Mouse (Mus musculus) intestine, embryonic 16.5 days (tissue): ENCODE measurements around the gene Adra1d. TPM values are rescaled to one million over a fixed set of nuclear protein-coding genes. Genes with fewer than 3 reads are reported as not detected.

Source experiments
- ATAC-seq: fragments of 200-750 bp; cut with Nextera tagmentation; 2 replicates; pipeline ENCODE4 v1.8.0; 2017; ENCODE audit warnings: moderate TSS enrichment, moderate library complexity
- H3K27ac ChIP-seq: fragments of 300-500 bp; sonication (generic); 2 replicates; pipeline ENCODE4 v1.5.1; 2014; ENCODE audit warnings: mild to moderate bottlenecking, low read length
- H3K27me3 ChIP-seq: fragments of 300-500 bp; sonication (generic); replicated peaks from 2 replicates; pipeline ENCODE4 v1.6.1; 2014; ENCODE audit warnings: low read length, control low read depth, mixed read lengths; ENCODE audit not compliant: control insufficient read depth, insufficient read depth
- H3K36me3 ChIP-seq: fragments of 300-500 bp; sonication (generic); 2 replicates; pipeline ENCODE4 v1.6.1; 2014; ENCODE audit warnings: low read length, control low read depth; ENCODE audit not compliant: control insufficient read depth, insufficient read depth
- H3K4me1 ChIP-seq: fragments of 300-500 bp; sonication (generic); 2 replicates; pipeline ENCODE4 v1.6.1; 2014; ENCODE audit warnings: low read length, control low read depth, mixed read lengths; ENCODE audit not compliant: control insufficient read depth, insufficient read depth
- H3K4me2 ChIP-seq: fragments of 300-500 bp; sonication (generic); 2 replicates; pipeline ENCODE4 v1.6.1; 2014; ENCODE audit warnings: low read depth, low read length, control low read depth
- H3K4me3 ChIP-seq: fragments of 300-500 bp; sonication (generic); 2 replicates; pipeline ENCODE4 v1.5.1; 2014; ENCODE audit warnings: mild to moderate bottlenecking, low read length
- H3K9ac ChIP-seq: fragments of 300-500 bp; sonication (generic); 2 replicates; pipeline ENCODE4 v1.6.1; 2014; ENCODE audit warnings: low read depth, low read length
- H3K9me3 ChIP-seq: fragments of 300-500 bp; sonication (generic); 2 replicates; pipeline ENCODE4 v1.6.1; 2016; ENCODE audit warnings: low read length, control low read depth; ENCODE audit not compliant: control insufficient read depth
- WGBS: fragments of 180-500 bp; shearing (Covaris S2); extraction: QIAGEN DNeasy Blood & Tissue Kit; methylation state at CpG from one replicate; pipeline ENCODE4 v1.1.7; 2014; 5-methylcytosine and 5-hydroxymethylcytosine counted together
- polyA plus RNA-seq: library from polyadenylated mRNA; unstranded; fragments of >200 nt; fragmentation: Nextera tagmentation; extraction: Ambion mirVana; gene quantifications from 2 replicates; pipeline ENCODE4 v1.2.1, GENCODE M21; 2015

The Adra1d gene
- polyA plus RNA-seq, 1 experiment from 2014 or later: 0.28 TPM

DNA sequence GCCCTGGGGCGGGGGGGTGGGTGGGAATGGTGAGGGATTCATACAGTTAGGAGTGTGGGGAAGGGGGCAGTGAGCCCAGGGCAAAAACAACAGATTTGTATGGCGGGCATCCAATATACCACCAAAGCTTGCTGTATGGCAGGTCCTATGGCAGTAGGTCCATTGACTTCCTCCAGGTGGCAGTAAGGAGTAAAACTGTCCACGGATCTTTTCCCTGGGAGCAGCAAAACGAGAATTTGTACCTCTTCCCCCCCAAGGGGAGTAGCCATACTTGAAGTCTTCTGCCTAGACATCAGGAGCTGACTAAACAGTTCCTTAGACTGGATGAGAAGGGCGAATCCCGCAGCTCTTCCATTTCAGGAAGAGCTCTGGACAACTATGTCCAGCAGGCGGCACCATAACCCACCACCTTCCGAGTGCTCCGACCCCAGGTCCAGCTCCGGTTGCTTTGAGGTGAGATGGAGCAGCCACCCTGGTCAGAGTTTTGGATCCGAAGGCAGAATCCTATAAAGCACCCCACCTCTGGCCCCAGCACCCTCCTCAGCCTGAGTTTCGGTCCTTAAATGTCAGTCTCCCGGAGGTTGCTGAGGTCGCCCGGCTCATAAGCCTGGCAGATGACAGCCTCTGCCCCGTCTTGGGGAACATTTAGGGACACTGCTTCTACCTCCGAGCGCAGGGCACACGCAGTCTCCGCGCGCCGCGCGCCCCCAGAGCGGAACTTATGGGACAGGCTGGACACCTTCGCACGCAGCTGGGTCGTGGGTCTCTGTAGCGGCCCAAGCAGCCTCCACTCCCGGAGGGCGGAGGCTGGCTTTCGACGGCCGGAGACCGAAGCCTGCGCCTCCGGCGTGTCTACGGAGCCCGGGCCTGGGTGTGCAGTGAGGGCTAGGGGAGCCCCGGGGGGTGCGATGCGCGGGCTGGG is 16.4 kb downstream of the Adra1d start:
- Histone ChIP-seq H3K36me3 (no peaks in the 10 kb centered on the region), H3K9me3 (no peaks in the 10 kb centered on the region), H3K9ac (peak overlapping the region; percentile 54), H3K4me1 (peaks cover 11% of the 10 kb centered on the region), H3K27me3 (peaks cover 29% of the 10 kb centered on the region), H3K4me2 (peak overlapping the region; percentile 87), H3K4me3 (peak overlapping the region; percentile 49), H3K27ac (no peak overlapping the region)
- WGBS: 2% methylated on average over 45 of the region's 45 CpGs
- peak; percentile 73 for ATAC-seq

DNA sequence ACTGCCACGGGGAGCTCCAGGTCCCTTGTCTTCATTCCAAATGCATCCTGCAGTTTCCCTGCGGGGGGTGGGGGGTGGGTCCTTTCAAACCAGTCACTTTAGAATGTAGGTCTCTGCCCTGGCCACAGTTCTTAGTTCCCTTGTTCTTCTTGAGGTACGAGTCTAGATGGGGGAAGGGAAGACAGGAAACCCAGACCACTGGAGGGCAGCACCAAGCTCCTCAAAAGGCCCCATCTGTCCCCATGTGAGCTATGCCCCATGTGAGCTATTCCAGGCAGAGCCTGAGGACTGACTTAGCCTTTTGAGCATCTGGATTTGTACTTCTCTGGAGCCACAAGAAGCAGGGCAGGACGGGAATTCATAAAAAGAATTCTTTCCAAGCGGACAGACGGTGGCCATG is 19.6 kb downstream of the Adra1d start:
- no peaks in the 10 kb centered on the region for H3K36me3 ChIP-seq
- no peak overlapping the region for H3K27ac ChIP-seq
- H3K4me3 ChIP-seq: no peak overlapping the region
- H3K4me1 ChIP-seq: peaks cover 15% of the 10 kb centered on the region
- no peak for ATAC-seq
- WGBS: 37% methylated on average over 6 of the region's 6 CpGs
- H3K9me3 ChIP-seq: no peaks in the 10 kb centered on the region
- H3K4me2 ChIP-seq: no peak overlapping the region
- H3K9ac ChIP-seq: no peak overlapping the region
- H3K27me3 ChIP-seq: peaks cover 16% of the 10 kb centered on the region

DNA sequence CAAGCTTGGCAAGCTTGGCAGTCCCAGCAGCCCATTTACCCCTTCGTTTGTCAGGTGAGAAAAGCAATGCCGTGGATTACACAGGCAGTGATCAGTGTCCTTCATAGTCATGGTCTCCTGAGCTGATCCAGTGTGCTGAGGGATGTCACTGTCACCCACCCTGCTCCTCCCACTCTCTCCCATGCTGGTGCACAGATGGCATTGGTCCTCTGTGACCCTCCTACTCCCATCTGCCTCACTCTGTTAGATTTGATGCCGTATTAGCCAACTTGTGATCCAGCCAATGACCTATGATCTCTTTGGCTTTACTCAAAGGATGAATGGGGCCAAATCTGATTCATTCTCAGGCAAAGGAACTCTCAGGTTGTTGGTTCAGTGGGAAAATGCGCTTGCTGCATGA is 20.4 kb downstream of the Adra1d start:
- no peak overlapping the region for H3K27ac ChIP-seq
- peaks cover 14% of the 10 kb centered on the region for H3K4me1 ChIP-seq
- no peak overlapping the region for H3K9ac ChIP-seq
- peaks cover 10% of the 10 kb centered on the region for H3K27me3 ChIP-seq
- H3K4me3 ChIP-seq: no peak overlapping the region
- H3K36me3 ChIP-seq: no peaks in the 10 kb centered on the region
- WGBS: 82% methylated on average over 4 of the region's 4 CpGs
- H3K9me3 ChIP-seq: no peaks in the 10 kb centered on the region
- no peak overlapping the region for H3K4me2 ChIP-seq
- no peak for ATAC-seq

DNA sequence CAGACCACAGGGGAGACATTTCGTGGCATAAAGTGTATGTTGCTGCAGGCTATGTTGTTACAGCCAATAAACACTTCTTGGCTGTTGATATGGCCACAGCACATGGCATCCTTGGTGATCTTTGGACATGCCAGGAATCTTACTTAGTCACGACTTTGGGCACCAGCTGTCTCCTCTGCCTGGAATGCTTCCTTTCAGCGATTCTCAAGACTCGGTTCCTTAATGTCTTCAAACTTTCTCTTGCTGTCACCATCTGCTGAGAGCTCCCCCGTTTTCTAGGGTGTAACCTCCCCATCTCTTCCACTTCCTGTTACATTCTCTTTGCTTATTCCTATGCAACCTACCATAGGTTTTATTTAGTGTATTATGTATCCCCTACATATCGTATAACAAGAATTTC is 22.3 kb downstream of the Adra1d start:
- WGBS: 84% methylated on average over 6 of the region's 6 CpGs
- no peak overlapping the region for H3K27ac ChIP-seq

DNA sequence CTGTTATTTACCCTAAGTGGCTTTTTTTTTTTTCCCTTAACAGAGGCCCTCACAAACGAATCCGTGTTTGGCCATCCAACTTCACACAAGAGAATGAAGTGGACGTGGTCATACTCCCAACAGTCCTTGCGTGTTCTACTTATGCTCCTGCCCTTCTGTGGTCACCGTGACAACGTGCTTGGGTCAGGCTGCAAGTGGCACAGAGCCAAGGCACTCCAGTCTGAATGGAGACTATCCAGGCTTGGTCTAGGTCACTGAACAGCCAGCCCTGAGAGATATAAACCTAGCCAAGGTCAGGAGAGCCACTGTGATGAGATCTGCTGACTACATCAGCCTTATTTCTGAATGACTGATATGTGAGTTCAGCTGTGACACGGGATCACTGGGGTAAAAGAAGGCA is 23.7 kb downstream of the Adra1d start:
- WGBS: 59% methylated on average over 7 of the region's 7 CpGs
- Histone ChIP-seq H3K4me1 (peaks cover 3% of the 10 kb centered on the region; the same call in 1 of the 2 replicates), H3K36me3 (no peaks in the 10 kb centered on the region), H3K4me3 (no peak overlapping the region), H3K9me3 (no peaks in the 10 kb centered on the region), H3K27ac (no peak overlapping the region), H3K4me2 (no peak overlapping the region), H3K9ac (no peak overlapping the region), H3K27me3 (no peaks in the 10 kb centered on the region)
- no peak for ATAC-seq

More for the DNA sequence above, 22.3 kb downstream of the Adra1d start:
- Histone ChIP-seq H3K9me3 (no peaks in the 10 kb centered on the region), H3K4me2 (no peak overlapping the region), H3K4me3 (no peak overlapping the region), H3K4me1 (peaks cover 3% of the 10 kb centered on the region; the same call in 1 of the 2 replicates), H3K27me3 (no peaks in the 10 kb centered on the region), H3K36me3 (no peaks in the 10 kb centered on the region), H3K9ac (no peak overlapping the region)
- no peak for ATAC-seq

DNA sequence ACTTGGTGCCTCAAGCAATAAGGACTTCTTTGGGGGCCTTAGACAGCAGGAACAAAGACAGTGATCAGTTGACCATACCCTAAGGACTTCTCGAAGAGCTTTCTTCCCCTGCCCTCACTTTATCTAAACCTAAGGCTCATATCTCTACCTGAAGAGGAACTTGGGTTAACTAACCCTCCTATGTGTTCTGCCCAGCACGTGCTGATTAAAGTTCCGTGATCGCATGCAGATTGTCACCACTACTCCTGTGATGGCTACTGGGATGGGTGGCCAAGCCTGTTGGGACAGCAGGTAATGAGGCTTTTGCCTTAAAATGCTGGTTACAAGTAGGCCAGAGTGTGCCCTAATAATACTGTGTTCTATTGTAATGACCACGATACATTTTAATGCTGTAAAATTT is 26.9 kb downstream of the Adra1d start:
- no peak for ATAC-seq
- no peak overlapping the region for H3K4me2 ChIP-seq
- peaks cover 3% of the 10 kb centered on the region; the same call in 1 of the 2 replicates for H3K4me1 ChIP-seq
- no peaks in the 10 kb centered on the region for H3K9me3 ChIP-seq
- 89% methylated on average over 5 of the region's 5 CpGs for WGBS
- H3K36me3 ChIP-seq: no peaks in the 10 kb centered on the region
- H3K4me3 ChIP-seq: no peak overlapping the region
- no peak overlapping the region for H3K9ac ChIP-seq
- H3K27ac ChIP-seq: no peak overlapping the region
- H3K27me3 ChIP-seq: no peaks in the 10 kb centered on the region

DNA sequence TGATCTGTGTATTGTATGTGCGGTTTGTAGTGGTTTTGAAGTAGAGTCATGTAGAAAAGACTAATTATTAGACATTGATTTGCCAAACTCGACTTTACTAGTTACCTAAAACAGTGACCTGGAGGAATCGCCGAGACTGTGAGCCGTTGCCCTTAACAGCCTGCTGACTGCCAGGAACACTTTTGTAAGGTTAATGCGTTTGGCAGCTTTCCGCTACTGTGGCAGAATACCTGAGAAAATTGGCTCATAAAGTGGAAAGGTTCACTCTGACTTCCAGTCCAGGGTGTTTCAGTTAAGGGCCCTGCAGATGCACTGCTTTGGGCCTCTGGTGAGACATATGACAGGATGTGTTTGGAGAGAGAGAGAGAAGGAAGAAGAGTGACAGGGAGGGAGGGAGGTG is 30.8 kb downstream of the Adra1d start:
- WGBS: 86% methylated on average over 7 of the region's 7 CpGs
- no peaks in the 10 kb centered on the region for H3K9me3 ChIP-seq
- H3K36me3 ChIP-seq: no peaks in the 10 kb centered on the region
- H3K4me1 ChIP-seq: no peaks in the 10 kb centered on the region
- no peak overlapping the region for H3K4me3 ChIP-seq
- no peak for ATAC-seq
- H3K27me3 ChIP-seq: no peaks in the 10 kb centered on the region
- no peak overlapping the region for H3K27ac ChIP-seq
- H3K9ac ChIP-seq: no peak overlapping the region
- no peak overlapping the region for H3K4me2 ChIP-seq

DNA sequence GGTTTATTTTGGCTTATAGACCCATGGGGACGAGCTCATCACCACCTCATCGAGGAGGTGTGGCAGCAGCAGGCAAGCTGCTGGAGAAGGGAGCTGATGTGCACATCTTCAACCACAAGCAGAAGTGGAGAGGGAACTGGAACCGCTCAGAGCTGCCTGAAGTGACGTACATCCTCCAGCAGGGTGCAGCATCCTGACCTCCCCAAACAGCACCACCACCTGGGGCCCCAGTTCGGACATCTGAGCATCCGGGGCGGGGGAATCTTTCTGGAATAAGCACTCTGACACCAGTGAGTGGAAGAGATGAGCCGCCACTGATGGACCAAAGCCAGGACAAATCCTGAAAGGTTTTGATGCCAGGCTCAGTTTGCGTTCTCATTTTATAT is 31.5 kb downstream of the Adra1d start:
- Histone ChIP-seq H3K27me3 (no peaks in the 10 kb centered on the region), H3K4me1 (no peaks in the 10 kb centered on the region), H3K4me2 (no peak overlapping the region), H3K27ac (no peak overlapping the region), H3K4me3 (no peak overlapping the region), H3K9ac (no peak overlapping the region), H3K9me3 (no peaks in the 10 kb centered on the region), H3K36me3 (no peaks in the 10 kb centered on the region)
- WGBS: 19% methylated on average over 9 of the region's 9 CpGs
- no peak for ATAC-seq

DNA sequence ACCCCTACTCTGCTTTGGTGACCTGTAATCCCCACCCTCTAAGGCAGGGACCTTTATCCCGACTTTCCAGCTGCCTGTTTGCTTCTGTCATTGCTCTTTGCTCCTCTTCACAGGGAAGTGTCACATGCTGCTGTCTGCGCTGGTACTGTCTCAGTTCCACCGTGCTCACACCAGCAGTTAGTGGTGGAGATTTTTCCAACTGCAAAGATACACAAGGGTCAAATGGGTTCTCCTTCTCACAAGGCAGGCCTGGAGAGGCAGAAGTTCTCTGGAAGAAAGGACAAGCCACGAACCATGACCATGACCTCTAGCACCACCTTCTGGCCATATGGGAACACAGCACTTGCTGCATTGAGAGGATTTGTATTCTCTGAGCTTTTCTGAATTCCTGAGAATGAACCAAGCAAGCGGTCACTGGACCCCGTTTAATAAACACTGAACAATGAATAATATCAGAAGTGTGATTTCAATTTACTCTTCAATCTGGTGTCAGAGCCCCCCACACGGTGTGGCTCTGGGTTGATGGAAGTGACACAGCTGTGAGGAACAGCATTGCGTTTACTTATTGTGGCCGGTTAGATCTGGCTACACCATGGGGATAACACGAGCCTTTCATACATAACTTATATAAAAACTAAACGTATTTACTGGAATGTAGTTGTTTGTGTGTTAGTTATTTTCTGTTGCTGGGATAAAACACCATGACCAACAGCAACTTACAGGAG is 32.0 kb downstream of the Adra1d start:
- peak; percentile 50 for ATAC-seq
- Histone ChIP-seq H3K27me3 (no peaks in the 10 kb centered on the region), H3K9me3 (no peaks in the 10 kb centered on the region), H3K27ac (no peak overlapping the region), H3K4me2 (no peak overlapping the region), H3K9ac (no peak overlapping the region), H3K4me1 (no peaks in the 10 kb centered on the region), H3K36me3 (no peaks in the 10 kb centered on the region), H3K4me3 (no peak overlapping the region)
- WGBS: 32% methylated on average over 11 of the region's 11 CpGs
